Mouse (Mus musculus) Patski (cell line): ENCODE results near the gene Anapc13. TPM values are rescaled to one million over a fixed set of nuclear protein-coding genes. Genes with fewer than 3 reads are reported as not detected.

Experiments used
- ATAC-seq: fragments of 100-300 bp; one replicate; pipeline ENCODE4 v1.8.0; 2021
- CTCF ChIA-PET: fragments of 350-600 bp; sonication (Branson Sonifier 250); formaldehyde crosslinking; loops from one replicate; lab custom pipeline; 2022; ENCODE audit warnings: inconsistent platforms; lab: Charles Lee
- POLR2A ChIA-PET: fragments of 350-600 bp; sonication (Branson Sonifier 250); formaldehyde crosslinking; loops from one replicate; lab custom pipeline; 2022; ENCODE audit warnings: antibody characterized with exemption, inconsistent platforms; lab: Charles Lee
- DNase-seq: peaks from one replicate; pipeline ENCODE4 v3.0.0-alpha.2; 2011; ENCODE audit warnings: low read depth, low spot score
- H3K27me3 ChIP-seq: fragments of 371-371 bp; one replicate; pipeline ENCODE4 v1.5.1; 2021
- CTCF ChIP-seq: fragments of 100-300 bp; IDR thresholded peaks from one replicate; pipeline ENCODE4 v1.5.1; 2021
- in situ Hi-C: fragments of 300-500 bp; cut with MboI; formaldehyde crosslinking; loops from 3 replicates; pipeline ENCODE4 v1.11.1; 2018; ENCODE audit warnings: low pct_unique_long_range_greater_than_20kb, mixed read lengths
- polyA plus RNA-seq: library from polyadenylated mRNA; unstranded; gene quantifications from one replicate; pipeline ENCODE4 v1.2.3, GENCODE M21; 2021

Gene Anapc13
- polyA plus RNA-seq, 1 experiment from 2014 or later = 113 TPM

GRCm38 (mm10) chr9:102641531-102641930, 15.4 kb downstream of the Anapc13 start:
- no peak for ATAC-seq
- in situ Hi-C loops = no loop called here
- no peaks in the 10 kb centered on the region for H3K27me3 ChIP-seq
- TF ChIP-seq CTCF = no peak
- POLR2A ChIA-PET = interaction anchor here (13.2 kb wide), 1 partner anchor 83 kb away, joined by 274 read pairs; the partner anchor contains the start of gene Amotl2
- no peak for DNase-seq
- CTCF ChIA-PET = interaction anchor here (1.9 kb wide), 1 partner anchor 238 kb away, joined by 9 read pairs; no protein-coding TSS in a partner anchor

DNA sequence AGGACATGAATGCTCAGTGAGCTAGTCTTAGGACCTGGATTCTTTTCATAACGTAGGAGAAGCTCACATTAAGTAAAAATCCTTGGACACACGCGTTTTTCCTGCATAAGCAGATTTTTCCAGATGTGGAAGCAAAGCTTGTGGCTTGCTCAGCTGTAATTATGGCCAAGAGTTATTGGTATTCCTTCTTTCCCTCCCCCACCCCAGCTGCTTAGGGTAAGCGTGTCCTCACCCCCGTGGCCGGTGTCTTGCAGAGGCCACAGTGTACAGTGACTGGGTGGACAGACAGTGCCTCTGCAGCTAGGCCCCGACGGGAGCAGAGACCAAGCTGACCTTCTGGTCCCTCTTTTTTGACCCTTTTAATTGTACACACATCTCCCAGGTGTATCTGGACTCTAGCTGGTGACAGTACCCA, 17.0 kb downstream of the Anapc13 start:
- DNase-seq = no peak
- in situ Hi-C loops = no loop called here
- TF ChIP-seq CTCF = no peak
- CTCF ChIA-PET = interaction anchor here (1.0 to 1.9 kb wide), 5 partner anchors 73 to 236 kb away, joined by 3 to 9 read pairs (median 3); partner anchors contain the start of gene Amotl2
- POLR2A ChIA-PET = interaction anchor here (0.8 to 13.2 kb wide), 2 partner anchors 70 to 82 kb away, joined by 3 to 274 read pairs; partner anchors contain the start of gene Amotl2
- no peaks in the 10 kb centered on the region for H3K27me3 ChIP-seq
- ATAC-seq = no peak

- no peak for TF ChIP-seq CTCF
- in situ Hi-C loops = no loop called here
- ChIA-PET POLR2A (interaction anchor here (0.8 to 13.2 kb wide), 2 partner anchors 70 to 81 kb away, joined by 3 to 274 read pairs; partner anchors contain the start of gene Amotl2), CTCF (interaction anchor here (1.0 to 1.2 kb wide), 3 partner anchors 73 to 141 kb away, joined by 3 to 4 read pairs (median 3); partner anchors contain the start of gene Amotl2)
- ATAC-seq = peak; percentile 84
- DNase-seq = peak; percentile 79
- H3K27me3 ChIP-seq = no peaks in the 10 kb centered on the region
These were observed 17.5 kb downstream of the Anapc13 start for GRCm38 (mm10) chr9:102643486-102644101.

GRCm38 (mm10) chr9:102645119-102645695, 19.1 kb downstream of the Anapc13 start:
- TF ChIP-seq CTCF = no peak

DNA sequence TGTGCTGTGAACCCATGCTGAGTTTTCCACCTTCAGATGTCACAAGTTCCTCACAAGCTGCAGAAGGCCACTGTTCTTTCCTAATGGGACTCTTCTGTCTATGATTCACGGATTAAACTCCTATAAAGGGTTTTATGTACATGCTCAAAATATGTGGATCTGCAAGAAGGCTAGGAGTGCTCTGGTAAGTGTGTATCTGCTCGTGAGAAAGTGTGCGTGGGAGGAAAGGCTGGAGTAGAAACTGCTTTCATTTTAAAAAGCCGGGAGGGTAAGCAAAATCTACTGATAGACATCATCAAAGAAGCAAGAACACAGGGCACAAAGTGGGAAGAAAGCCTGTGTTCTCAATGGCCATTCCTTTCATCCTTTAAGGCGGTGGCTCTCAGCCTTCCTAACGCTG, 20.9 kb downstream of the Anapc13 start:
- no peaks in the 10 kb centered on the region for H3K27me3 ChIP-seq
- no peak for DNase-seq
- in situ Hi-C loops = loop anchor here (5.0 kb wide), 1 partner anchor 130 kb away; no protein-coding TSS in a partner anchor
- POLR2A ChIA-PET = interaction anchor here (1.0 to 1.3 kb wide), 2 partner anchors 74 to 79 kb away, joined by 3 to 7 read pairs; no protein-coding TSS in a partner anchor
- CTCF ChIA-PET = interaction anchor here (0.8 kb wide), 1 partner anchor 20 kb away, joined by 3 read pairs; no protein-coding TSS in a partner anchor
- ATAC-seq = no peak
- TF ChIP-seq CTCF = no peak

More at GRCm38 (mm10) chr9:102645119-102645695, 19.1 kb downstream of the Anapc13 start:
- DNase-seq = no peak
- ChIA-PET POLR2A (interaction anchor here (0.6 kb wide), 1 partner anchor 9 kb away, joined by 3 read pairs; no protein-coding TSS in a partner anchor), CTCF (interaction anchor here (1.1 kb wide), 1 partner anchor 69 kb away, joined by 3 read pairs; no protein-coding TSS in a partner anchor)
- in situ Hi-C loops = loop anchor here (5.0 kb wide), 1 partner anchor 132 kb away; no protein-coding TSS in a partner anchor
- no peaks in the 10 kb centered on the region for H3K27me3 ChIP-seq
- ATAC-seq = no peak

DNA sequence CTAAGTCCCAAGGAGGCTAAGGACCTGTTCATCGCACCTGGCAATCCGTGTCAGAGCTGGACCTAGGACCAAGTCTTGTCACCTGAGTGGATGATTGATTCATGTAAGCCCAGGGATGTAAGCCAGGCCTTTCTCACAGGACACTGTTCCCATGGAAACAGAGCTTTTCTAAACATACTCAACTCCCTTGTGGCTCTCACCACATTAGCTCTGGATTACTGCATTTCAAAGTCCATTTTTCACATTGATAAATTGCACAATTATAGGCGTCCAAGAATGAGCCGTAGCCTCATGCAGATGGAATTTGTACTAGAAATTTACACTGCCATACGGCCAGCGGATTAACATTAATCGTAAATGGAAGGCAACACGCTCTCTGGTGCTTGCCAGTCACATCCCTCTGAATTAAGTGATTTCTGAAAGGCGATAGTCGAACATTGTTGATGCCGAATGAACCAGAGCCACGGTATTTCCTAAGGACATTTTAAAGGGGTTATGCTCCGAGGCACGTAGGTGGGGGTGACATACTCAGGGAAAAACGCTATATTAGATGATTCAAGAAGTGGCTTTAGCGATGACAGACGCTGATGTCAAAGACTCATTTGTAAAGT, 23.9 kb downstream of the Anapc13 start:
- in situ Hi-C loops = loop anchor here (5.0 kb wide), 1 partner anchor 127 kb away; no protein-coding TSS in a partner anchor
- TF ChIP-seq CTCF = no peak
- ChIA-PET POLR2A (interaction anchor here (0.6 to 1.7 kb wide), 7 partner anchors 18 to 132 kb away, joined by 3 to 5 read pairs (median 4); no protein-coding TSS in a partner anchor), CTCF (interaction anchor here (1.3 to 2.7 kb wide), 7 partner anchors 11 to 73 kb away, joined by 4 to 14 read pairs (median 6); no protein-coding TSS in a partner anchor)
- no peaks in the 10 kb centered on the region for H3K27me3 ChIP-seq
- ATAC-seq (peak; percentile 65), DNase-seq (peak; percentile 85)

- CTCF ChIA-PET = no interaction called here
- no peak for TF ChIP-seq CTCF
- in situ Hi-C loops = no loop called here
- no peaks in the 10 kb centered on the region for H3K27me3 ChIP-seq
- peak; percentile 52 for ATAC-seq
- DNase-seq = no peak
- POLR2A ChIA-PET = interaction anchor here (1.5 kb wide), 2 partner anchors 25 to 65 kb away, joined by 3 read pairs; partner anchors contain the start of gene Amotl2
These were observed 24.5 kb downstream of the Anapc13 start for GRCm38 (mm10) chr9:102650637-102651036.

DNA sequence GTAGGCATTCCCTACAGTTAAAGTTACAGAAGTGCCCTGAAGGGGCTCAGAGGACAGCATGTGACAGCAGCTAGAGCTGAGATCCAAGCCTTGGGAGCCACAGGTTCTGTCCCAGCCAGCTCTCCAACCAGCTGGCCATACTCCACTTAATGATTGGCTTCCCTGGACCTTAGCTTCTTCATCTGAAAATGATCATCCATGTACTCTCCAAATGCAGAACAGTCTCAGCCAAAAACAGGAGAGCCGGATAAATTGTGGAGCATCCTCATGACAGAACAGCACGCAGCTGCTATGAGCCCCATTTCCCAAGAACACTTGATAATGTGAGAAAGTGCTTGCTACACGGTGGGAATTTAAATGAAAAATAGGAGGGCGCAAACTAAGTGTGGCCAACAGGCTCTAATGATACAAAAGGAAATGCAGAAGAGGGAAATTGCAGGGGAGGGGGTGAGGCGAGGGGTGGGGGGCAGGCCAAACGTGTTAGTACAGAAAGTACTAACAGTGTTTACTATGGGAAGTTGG, 25.2 kb downstream of the Anapc13 start:
- in situ Hi-C loops = no loop called here
- H3K27me3 ChIP-seq = no peaks in the 10 kb centered on the region
- POLR2A ChIA-PET = interaction anchor here (1.2 to 1.5 kb wide), 3 partner anchors 24 to 72 kb away, joined by 3 read pairs; partner anchors contain the start of gene Amotl2
- DNase-seq (no peak), ATAC-seq (no peak)
- CTCF ChIA-PET = interaction anchor here (0.9 kb wide), 1 partner anchor 9 kb away, joined by 4 read pairs; no protein-coding TSS in a partner anchor
- TF ChIP-seq CTCF = no peak

- no peak for TF ChIP-seq CTCF
- in situ Hi-C loops = no loop called here
- CTCF ChIA-PET = no interaction called here
- DNase-seq (no peak), ATAC-seq (no peak)
- POLR2A ChIA-PET = no interaction called here
- H3K27me3 ChIP-seq = no peaks in the 10 kb centered on the region
These were observed 30.4 kb downstream of the Anapc13 start for GRCm38 (mm10) chr9:102656355-102657095.
